Mouse (Mus musculus): ENCODE data around the gene Tmem138.

- TF ChIP-seq CTCF (IDR thresholded peaks at IDR 0.05; ENCODE audit: low read depth), result no peak
- no peak for TF ChIP-seq EP300 (IDR thresholded peaks at IDR 0.05; ENCODE audit: low read depth)
These were observed 12.9 kb downstream of the Tmem138 start for GRCm38 (mm10) chr19:10564278-10564677.

All from liver, postnatal 0 days (tissue).